Mouse (Mus musculus) neural tube, embryonic 11.5 days (tissue): ENCODE data around the gene Crebl2. TPM values are rescaled to one million over a fixed set of nuclear protein-coding genes. Genes with fewer than 3 reads are reported as not detected.

ENCODE experiments used
- ATAC-seq: fragments of 200-750 bp; cut with Nextera tagmentation; 2 replicates; pipeline ENCODE4 v1.8.0; 2017; ENCODE audit warnings: moderate number of reproducible peaks, mild to moderate bottlenecking, moderate TSS enrichment, moderate library complexity; ENCODE audit not compliant: insufficient read depth, low FRiP score, low TSS enrichment
- DNase-seq: peaks from one replicate; pipeline ENCODE4 v3.0.0-alpha.2; 2015; ENCODE audit warnings: low spot score
- H3K27ac ChIP-seq: fragments of 300-500 bp; sonication (generic); 2 replicates; pipeline ENCODE4 v1.5.1; 2014; ENCODE audit warnings: low read depth, mild to moderate bottlenecking, low read length
- H3K27me3 ChIP-seq: fragments of 300-500 bp; sonication (generic); 2 replicates; pipeline ENCODE4 v1.6.1; 2014; ENCODE audit warnings: mild to moderate bottlenecking, low read length, mixed read lengths; ENCODE audit not compliant: control insufficient read depth, insufficient read depth
- H3K36me3 ChIP-seq: fragments of 300-500 bp; sonication (generic); 2 replicates; pipeline ENCODE4 v1.6.1; 2014; ENCODE audit warnings: mild to moderate bottlenecking, low read length, moderate library complexity, mixed read lengths; ENCODE audit not compliant: control insufficient read depth, insufficient read depth
- H3K4me1 ChIP-seq: fragments of 300-500 bp; sonication (generic); 2 replicates; pipeline ENCODE4 v1.6.1; 2014; ENCODE audit warnings: low read length, mixed read lengths; ENCODE audit not compliant: control insufficient read depth, insufficient read depth
- H3K4me2 ChIP-seq: fragments of 300-500 bp; sonication (generic); 2 replicates; pipeline ENCODE4 v1.6.1; 2014; ENCODE audit warnings: low read depth, mild to moderate bottlenecking, moderate library complexity
- H3K4me3 ChIP-seq: fragments of 300-500 bp; sonication (generic); 2 replicates; pipeline ENCODE4 v1.5.1; 2014; ENCODE audit warnings: low read depth, low read length
- H3K9ac ChIP-seq: fragments of 300-500 bp; sonication (generic); 2 replicates; pipeline ENCODE4 v1.6.1; 2014; ENCODE audit warnings: mild to moderate bottlenecking, low read length
- H3K9me3 ChIP-seq: fragments of 300-500 bp; sonication (generic); 2 replicates; pipeline ENCODE4 v1.6.1; 2016; ENCODE audit warnings: low read length; ENCODE audit not compliant: control insufficient read depth
- WGBS: fragments of 180-500 bp; shearing (Covaris S2); extraction: QIAGEN DNeasy Blood & Tissue Kit; methylation state at CpG from one replicate; pipeline ENCODE4 v1.1.7; 2014; 5-methylcytosine and 5-hydroxymethylcytosine counted together
- polyA plus RNA-seq: library from polyadenylated mRNA; unstranded; fragments of >200 nt; fragmentation: Nextera tagmentation; extraction: Ambion mirVana; gene quantifications from 2 replicates; pipeline ENCODE4 v1.2.1, GENCODE M21; 2014

Gene Crebl2
- polyA plus RNA-seq, 1 experiment from 2014 or later, result 1.5 TPM

GRCm38 (mm10) chr6:134873018-134873417, 43.1 kb downstream of the Crebl2 start:
- DNase-seq (no peak), ATAC-seq (no peak)
- Histone ChIP-seq H3K4me1 (no peaks in the 10 kb centered on the region), H3K9me3 (no peaks in the 10 kb centered on the region), H3K4me3 (no peak overlapping the region), H3K4me2 (no peak overlapping the region), H3K9ac (no peak overlapping the region), H3K36me3 (peaks cover 15% of the 10 kb centered on the region), H3K27ac (no peak overlapping the region), H3K27me3 (no peaks in the 10 kb centered on the region)
- WGBS, result 89% methylated on average over 2 of the region's 2 CpGs

GRCm38 (mm10) chr6:134876795-134877194, 46.8 kb downstream of the Crebl2 start:
- no peak overlapping the region for H3K4me2 ChIP-seq
- ATAC-seq (no peak; the same call in 1 of the 2 replicates), DNase-seq (peak; percentile 28)
- 90% methylated on average over 6 of the region's 6 CpGs for WGBS
- H3K36me3 ChIP-seq, result no peaks in the 10 kb centered on the region
- H3K27me3 ChIP-seq, result no peaks in the 10 kb centered on the region
- H3K27ac ChIP-seq, result no peak overlapping the region
- no peaks in the 10 kb centered on the region for H3K9me3 ChIP-seq
- H3K4me3 ChIP-seq, result no peak overlapping the region
- no peak overlapping the region for H3K9ac ChIP-seq
- H3K4me1 ChIP-seq, result no peaks in the 10 kb centered on the region

- DNase-seq (peak; percentile 60), ATAC-seq (no peak)
- Histone ChIP-seq H3K27ac (no peak overlapping the region), H3K4me2 (no peak overlapping the region), H3K4me3 (no peak overlapping the region), H3K9ac (no peak overlapping the region), H3K36me3 (no peaks in the 10 kb centered on the region), H3K4me1 (no peaks in the 10 kb centered on the region), H3K27me3 (no peaks in the 10 kb centered on the region), H3K9me3 (no peaks in the 10 kb centered on the region)
- 91% methylated on average over 4 of the region's 4 CpGs for WGBS
These were observed 47.3 kb downstream of the Crebl2 start for GRCm38 (mm10) chr6:134877276-134877675.

- no peaks in the 10 kb centered on the region for H3K36me3 ChIP-seq
- no peak overlapping the region for H3K4me3 ChIP-seq
These were observed 47.9 kb downstream of the Crebl2 start for GRCm38 (mm10) chr6:134877892-134878291.

GRCm38 (mm10) chr6:134879556-134879955, 49.6 kb downstream of the Crebl2 start:
- DNase-seq, result no peak
- no peaks in the 10 kb centered on the region for H3K36me3 ChIP-seq
- H3K27ac ChIP-seq, result no peak overlapping the region
- ATAC-seq, result no peak
- 97% methylated on average over 5 of the region's 5 CpGs for WGBS
- H3K9ac ChIP-seq, result no peak overlapping the region
- H3K4me3 ChIP-seq, result no peak overlapping the region
- H3K4me1 ChIP-seq, result no peaks in the 10 kb centered on the region
- no peaks in the 10 kb centered on the region for H3K9me3 ChIP-seq
- no peaks in the 10 kb centered on the region for H3K27me3 ChIP-seq
- H3K4me2 ChIP-seq, result no peak overlapping the region

More at GRCm38 (mm10) chr6:134877892-134878291, 47.9 kb downstream of the Crebl2 start:
- 85% methylated on average over 1 of the region's 1 CpGs for WGBS
- Histone ChIP-seq H3K4me2 (no peak overlapping the region), H3K4me1 (no peaks in the 10 kb centered on the region), H3K9me3 (no peaks in the 10 kb centered on the region), H3K27me3 (no peaks in the 10 kb centered on the region), H3K9ac (no peak overlapping the region), H3K27ac (no peak overlapping the region)
- ATAC-seq, result no peak
- DNase-seq, result no peak

GRCm38 (mm10) chr6:134880046-134880445, 50.1 kb downstream of the Crebl2 start:
- DNase-seq, result no peak
- WGBS, result 79% methylated on average over 2 of the region's 2 CpGs

GRCm38 (mm10) chr6:134883661-134884060, 53.7 kb downstream of the Crebl2 start:
- no peak overlapping the region for H3K9ac ChIP-seq
- H3K4me1 ChIP-seq, result peaks cover 4% of the 10 kb centered on the region
- 88% methylated on average over 4 of the region's 4 CpGs for WGBS
- H3K36me3 ChIP-seq, result no peaks in the 10 kb centered on the region
- H3K4me3 ChIP-seq, result no peak overlapping the region
- DNase-seq (no peak), ATAC-seq (no peak)
- H3K4me2 ChIP-seq, result no peak overlapping the region
- no peaks in the 10 kb centered on the region for H3K9me3 ChIP-seq
- H3K27me3 ChIP-seq, result no peaks in the 10 kb centered on the region
- H3K27ac ChIP-seq, result no peak overlapping the region

More at GRCm38 (mm10) chr6:134880046-134880445, 50.1 kb downstream of the Crebl2 start:
- no peak overlapping the region for H3K9ac ChIP-seq
- H3K27ac ChIP-seq, result no peak overlapping the region
- H3K36me3 ChIP-seq, result no peaks in the 10 kb centered on the region
- H3K27me3 ChIP-seq, result no peaks in the 10 kb centered on the region
- no peaks in the 10 kb centered on the region for H3K9me3 ChIP-seq
- ATAC-seq, result no peak
- no peaks in the 10 kb centered on the region for H3K4me1 ChIP-seq
- no peak overlapping the region for H3K4me2 ChIP-seq
- no peak overlapping the region for H3K4me3 ChIP-seq

- no peak overlapping the region for H3K9ac ChIP-seq
- H3K4me3 ChIP-seq, result no peak overlapping the region
- H3K9me3 ChIP-seq, result no peaks in the 10 kb centered on the region
- DNase-seq, result no peak
- no peak overlapping the region for H3K4me2 ChIP-seq
- H3K27me3 ChIP-seq, result no peaks in the 10 kb centered on the region
- no peak for ATAC-seq
- no peak overlapping the region for H3K27ac ChIP-seq
- WGBS, result 89% methylated on average over 2 of the region's 2 CpGs
- H3K36me3 ChIP-seq, result no peaks in the 10 kb centered on the region
- peaks cover 11% of the 10 kb centered on the region for H3K4me1 ChIP-seq
These were observed 55.6 kb downstream of the Crebl2 start for GRCm38 (mm10) chr6:134885515-134885914.

GRCm38 (mm10) chr6:134886475-134886874, 56.5 kb downstream of the Crebl2 start:
- Histone ChIP-seq H3K27me3 (no peaks in the 10 kb centered on the region), H3K4me2 (peak overlapping the region; percentile 58), H3K36me3 (no peaks in the 10 kb centered on the region), H3K27ac (no peak overlapping the region), H3K9me3 (no peaks in the 10 kb centered on the region), H3K4me1 (peaks cover 11% of the 10 kb centered on the region), H3K9ac (peak overlapping the region; percentile 70), H3K4me3 (peak overlapping the region; percentile 56)
- ATAC-seq (no peak), DNase-seq (no peak)
- 88% methylated on average over 8 of the region's 8 CpGs for WGBS
